Mouse (Mus musculus) lung, embryonic 15.5 days (tissue): ENCODE measurements around the gene Fbxl15. TPM values are rescaled to one million over a fixed set of nuclear protein-coding genes. Genes with fewer than 3 reads are reported as not detected.

Experiments
- ATAC-seq: fragments of 200-750 bp; cut with Nextera tagmentation; 2 replicates; pipeline ENCODE4 v1.8.0; 2017; ENCODE audit warnings: moderate number of reproducible peaks, borderline replicate concordance; ENCODE audit not compliant: low FRiP score, low TSS enrichment; ENCODE audit errors: extremely low read depth
- H3K27ac ChIP-seq: fragments of 300-500 bp; sonication (generic); 2 replicates; pipeline ENCODE4 v1.5.1; 2015; ENCODE audit warnings: moderate library complexity, mild to moderate bottlenecking, inconsistent platforms
- H3K27me3 ChIP-seq: fragments of 300-500 bp; sonication (generic); 2 replicates; pipeline ENCODE4 v1.6.1; 2015; ENCODE audit warnings: inconsistent platforms
- H3K36me3 ChIP-seq: fragments of 300-500 bp; sonication (generic); 2 replicates; pipeline ENCODE4 v1.6.1; 2015; ENCODE audit warnings: inconsistent platforms
- H3K4me1 ChIP-seq: fragments of 300-500 bp; sonication (generic); 2 replicates; pipeline ENCODE4 v1.6.1; 2015; ENCODE audit warnings: inconsistent platforms
- H3K4me2 ChIP-seq: fragments of 300-500 bp; sonication (generic); 2 replicates; pipeline ENCODE4 v1.6.1; 2015; ENCODE audit warnings: inconsistent platforms, mild to moderate bottlenecking, moderate library complexity
- H3K4me3 ChIP-seq: fragments of 300-500 bp; sonication (generic); 2 replicates; pipeline ENCODE4 v1.5.1; 2015; ENCODE audit warnings: mild to moderate bottlenecking, inconsistent platforms
- H3K9ac ChIP-seq: fragments of 300-500 bp; sonication (generic); 2 replicates; pipeline ENCODE4 v1.6.1; 2015; ENCODE audit warnings: inconsistent platforms
- H3K9me3 ChIP-seq: fragments of 300-500 bp; sonication (generic); 2 replicates; pipeline ENCODE4 v1.6.1; 2016; ENCODE audit warnings: inconsistent platforms
- whole genome bisulfite sequencing: fragments of 180-500 bp; shearing (Covaris S2); methylation state at CpG from one replicate; pipeline ENCODE4 v1.1.7; 2015; 5-methylcytosine and 5-hydroxymethylcytosine counted together
- polyA plus RNA-seq: library from polyadenylated mRNA; unstranded; fragments of >200 nt; fragmentation: Nextera tagmentation; extraction: Ambion mirVana; gene quantifications from 2 replicates; pipeline ENCODE4 v1.2.1, GENCODE M21; 2015

The Fbxl15 gene
- polyA plus RNA-seq, 1 experiment from 2014 or later, result 14.2 TPM

DNA sequence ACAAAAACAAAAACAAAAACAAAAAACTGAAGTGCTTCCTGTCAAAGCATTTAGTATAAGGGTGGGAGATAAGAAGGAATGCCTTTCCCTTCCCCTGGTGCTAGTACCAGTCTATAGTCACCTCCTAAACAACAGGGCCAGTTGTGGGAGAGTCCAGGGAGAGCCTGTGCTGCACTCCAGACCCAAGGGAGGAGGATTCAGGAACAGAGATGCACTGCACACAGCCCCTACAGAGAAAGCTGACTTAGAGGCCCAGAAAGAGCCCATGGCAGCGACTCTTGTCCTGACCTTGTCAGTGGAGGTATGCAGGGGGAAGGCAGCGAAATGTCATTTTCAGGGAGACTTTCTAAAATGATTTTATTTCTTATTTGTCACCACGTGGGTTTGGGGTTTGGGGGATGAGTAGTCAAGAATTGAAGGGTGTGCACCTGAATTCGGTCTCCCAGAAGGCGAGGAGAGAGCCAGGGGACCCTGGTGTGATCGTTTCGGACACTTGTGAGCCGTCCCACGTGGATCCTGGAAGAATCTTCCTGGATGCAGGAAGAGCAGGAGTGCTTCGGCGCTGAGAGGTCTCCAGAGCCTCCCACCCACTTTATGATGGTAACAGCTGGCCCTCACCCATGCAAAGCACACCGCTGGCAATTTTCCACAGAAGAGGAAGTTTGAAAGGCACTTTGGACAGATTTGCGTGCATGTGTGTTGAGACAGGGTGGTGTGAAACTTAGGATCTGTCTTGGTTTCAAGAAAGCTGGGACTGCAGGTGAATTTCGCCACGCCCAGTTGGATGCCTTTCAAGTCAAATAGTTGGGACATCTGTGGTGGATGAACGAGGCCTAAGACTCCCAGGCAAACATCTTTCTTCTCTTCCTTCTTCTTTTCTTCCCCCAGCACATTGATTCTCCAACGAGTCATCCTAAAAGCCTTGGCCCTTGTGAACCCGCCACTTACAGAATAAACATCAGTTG, 24.5 kb upstream of the Fbxl15 start:
- 51% methylated on average over 18 of the region's 18 CpGs for WGBS
- ATAC-seq, result no peak
- no peaks in the 10 kb centered on the region for H3K9me3 ChIP-seq
- H3K9ac ChIP-seq, result peak overlapping the region; percentile 56
- H3K27ac ChIP-seq, result peak overlapping the region; percentile 96
- no peaks in the 10 kb centered on the region for H3K36me3 ChIP-seq
- H3K4me3 ChIP-seq, result peak overlapping the region; percentile 70
- H3K27me3 ChIP-seq, result peaks cover 9% of the 10 kb centered on the region; the same call in 1 of the 2 replicates
- peak overlapping the region; percentile 98 for H3K4me2 ChIP-seq
- peaks cover 20% of the 10 kb centered on the region for H3K4me1 ChIP-seq

DNA sequence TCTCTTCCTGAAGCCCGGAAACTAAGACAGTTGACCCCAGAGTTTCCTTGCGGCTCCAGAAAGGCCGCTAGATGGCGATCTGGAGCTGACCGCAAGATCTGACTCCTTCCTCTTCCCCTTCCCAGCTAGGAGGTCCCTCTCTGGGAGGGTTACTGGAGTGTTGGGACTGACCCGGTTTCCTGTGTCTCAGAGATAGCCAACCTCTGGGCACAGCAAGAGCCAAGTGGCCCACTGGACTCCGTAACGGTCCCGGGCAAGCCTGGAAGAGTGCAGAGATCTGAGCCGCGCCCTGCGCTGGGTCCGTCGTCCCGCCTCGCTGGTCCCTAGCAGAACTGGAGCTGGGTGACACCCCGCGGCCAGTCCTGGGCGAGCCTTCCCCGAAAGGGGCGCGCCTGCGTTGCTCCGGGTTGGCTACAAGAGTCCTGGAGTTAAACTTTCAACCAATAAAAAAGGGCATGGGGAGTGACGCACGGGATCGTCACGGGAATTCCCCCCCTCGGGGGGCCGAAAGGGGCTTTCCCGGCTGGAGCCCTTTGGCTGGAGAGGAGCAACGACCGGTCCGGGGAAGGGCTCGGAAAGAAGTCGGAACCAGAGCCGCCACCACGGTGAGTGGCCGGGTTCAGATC, 23.7 kb upstream of the Fbxl15 start, which contains the start of gene Nfkb2:
TSS of gene Nfkb2 (plus strand) at position 105 of the 626 bp plus-strand sequence.
- Histone ChIP-seq H3K4me1 (peaks cover 24% of the 10 kb centered on the region), H3K4me3 (peak within 1 kb of the TSS; percentile 70), H3K27ac (peak within 1 kb of the TSS; percentile 96), H3K4me2 (peak within 1 kb of the TSS; percentile 98), H3K9ac (peak within 1 kb of the TSS; percentile 56), H3K36me3 (no peaks in the 10 kb centered on the region), H3K27me3 (peaks cover 9% of the 10 kb centered on the region; the same call in 1 of the 2 replicates), H3K9me3 (no peaks in the 10 kb centered on the region)
- under 1% methylated on average over 39 of the region's 39 CpGs for WGBS
- peak; percentile 93 for ATAC-seq

GRCm38 (mm10) chr19:46304908-46305333, 23.1 kb upstream of the Fbxl15 start:
- peak; percentile 22 for ATAC-seq

GRCm38 (mm10) chr19:46305432-46306267, 22.3 kb upstream of the Fbxl15 start:
- H3K27ac ChIP-seq, result peak overlapping the region; percentile 96
- under 1% methylated on average over 43 of the region's 43 CpGs for WGBS
- no peaks in the 10 kb centered on the region for H3K9me3 ChIP-seq
- H3K9ac ChIP-seq, result peak overlapping the region; percentile 56
- H3K4me2 ChIP-seq, result peak overlapping the region; percentile 98
- peak; percentile 56 for ATAC-seq
- peaks cover 24% of the 10 kb centered on the region for H3K4me1 ChIP-seq
- H3K36me3 ChIP-seq, result no peaks in the 10 kb centered on the region
- H3K27me3 ChIP-seq, result peaks cover 9% of the 10 kb centered on the region; the same call in 1 of the 2 replicates
- peak overlapping the region; percentile 70 for H3K4me3 ChIP-seq

More at GRCm38 (mm10) chr19:46304908-46305333, 23.1 kb upstream of the Fbxl15 start:
- Histone ChIP-seq H3K36me3 (no peaks in the 10 kb centered on the region), H3K27me3 (peaks cover 9% of the 10 kb centered on the region; the same call in 1 of the 2 replicates), H3K4me1 (peaks cover 24% of the 10 kb centered on the region), H3K27ac (peak overlapping the region; percentile 96), H3K4me2 (peak overlapping the region; percentile 98), H3K4me3 (peak overlapping the region; percentile 70), H3K9me3 (no peaks in the 10 kb centered on the region), H3K9ac (peak overlapping the region; percentile 56)
- 0% methylated on average over 34 of the region's 34 CpGs for WGBS

DNA sequence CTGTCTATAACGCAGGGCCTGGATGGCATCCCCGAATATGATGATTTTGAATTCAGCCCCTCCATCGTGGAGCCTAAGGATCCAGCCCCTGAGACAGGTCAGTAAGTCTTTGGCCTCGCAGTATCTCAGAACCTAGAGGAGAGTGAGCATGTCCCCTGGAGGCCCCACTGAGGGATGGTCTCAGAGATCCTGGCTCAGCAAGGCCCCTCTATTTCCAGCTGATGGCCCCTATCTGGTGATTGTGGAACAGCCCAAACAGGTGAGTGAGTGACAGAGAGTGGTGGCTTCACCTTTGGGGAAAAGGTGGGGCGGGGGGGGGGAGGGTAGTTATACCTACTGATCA, 21.7 kb upstream of the Fbxl15 start:
- ATAC-seq, result no peak
- H3K27me3 ChIP-seq, result peaks cover 9% of the 10 kb centered on the region; the same call in 1 of the 2 replicates
- H3K4me2 ChIP-seq, result peak overlapping the region; percentile 98
- peak overlapping the region; percentile 56 for H3K9ac ChIP-seq
- H3K4me1 ChIP-seq, result peaks cover 24% of the 10 kb centered on the region
- no peak overlapping the region for H3K27ac ChIP-seq
- 55% methylated on average over 5 of the region's 5 CpGs for WGBS
- peak overlapping the region; percentile 70 for H3K4me3 ChIP-seq
- H3K9me3 ChIP-seq, result no peaks in the 10 kb centered on the region
- peaks cover 3% of the 10 kb centered on the region; the same call in 1 of the 2 replicates for H3K36me3 ChIP-seq

DNA sequence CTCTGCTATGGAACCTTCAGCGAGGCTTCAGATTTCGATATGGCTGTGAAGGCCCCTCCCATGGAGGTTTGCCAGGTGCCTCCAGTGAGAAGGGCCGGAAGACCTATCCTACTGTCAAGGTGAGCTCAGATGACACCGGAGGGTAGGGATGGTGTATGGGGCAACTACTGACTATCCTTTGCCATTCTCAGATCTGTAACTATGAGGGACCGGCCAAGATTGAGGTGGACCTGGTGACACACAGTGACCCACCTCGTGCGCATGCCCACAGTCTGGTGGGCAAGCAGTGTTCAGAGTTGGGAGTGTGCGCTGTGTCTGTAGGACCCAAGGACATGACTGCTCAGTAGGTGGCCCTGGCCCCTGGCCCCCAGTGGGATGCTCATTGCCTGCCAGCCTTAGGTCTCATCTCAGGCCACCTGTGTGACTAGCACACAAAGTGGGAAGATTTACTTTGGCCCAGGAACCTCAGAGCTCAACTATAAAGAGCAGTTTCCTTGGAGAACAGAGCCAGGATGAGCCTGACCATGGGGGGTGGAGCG, 21.2 kb upstream of the Fbxl15 start:
- H3K36me3 ChIP-seq, result peaks cover 8% of the 10 kb centered on the region; the same call in 1 of the 2 replicates
- WGBS, result 89% methylated on average over 9 of the region's 9 CpGs
- ATAC-seq, result no peak
- peaks cover 9% of the 10 kb centered on the region; the same call in 1 of the 2 replicates for H3K27me3 ChIP-seq
- H3K4me1 ChIP-seq, result peaks cover 24% of the 10 kb centered on the region
- no peaks in the 10 kb centered on the region for H3K9me3 ChIP-seq
- H3K4me2 ChIP-seq, result no peak overlapping the region; the same call in 1 of the 2 replicates
- no peak overlapping the region for H3K9ac ChIP-seq
- H3K4me3 ChIP-seq, result no peak overlapping the region
- no peak overlapping the region for H3K27ac ChIP-seq

DNA sequence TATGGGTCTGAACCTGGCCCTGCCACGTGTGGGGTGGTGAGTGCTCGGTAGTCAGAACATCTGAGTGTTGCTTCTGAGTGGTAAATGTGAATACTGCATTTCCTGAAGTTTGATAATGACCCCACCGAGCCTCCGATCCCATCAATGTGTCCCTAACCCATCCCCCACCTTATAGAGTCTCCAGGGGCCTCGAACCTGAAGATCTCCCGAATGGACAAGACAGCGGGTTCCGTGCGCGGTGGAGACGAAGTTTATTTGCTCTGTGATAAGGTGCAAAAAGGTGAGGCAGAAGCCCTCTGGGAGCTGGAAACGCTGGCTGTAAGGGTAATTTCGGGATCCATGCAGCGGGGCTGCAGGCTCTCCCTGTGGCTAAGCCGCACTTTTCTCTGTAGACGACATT, 20.2 kb upstream of the Fbxl15 start:
- H3K4me1 ChIP-seq, result peaks cover 24% of the 10 kb centered on the region
- no peak for ATAC-seq
- no peak overlapping the region for H3K4me2 ChIP-seq
- 72% methylated on average over 16 of the region's 16 CpGs for WGBS
- no peak overlapping the region for H3K4me3 ChIP-seq
- peaks cover 12% of the 10 kb centered on the region; the same call in 1 of the 2 replicates for H3K36me3 ChIP-seq
- H3K27ac ChIP-seq, result no peak overlapping the region
- no peak overlapping the region for H3K9ac ChIP-seq
- no peaks in the 10 kb centered on the region for H3K9me3 ChIP-seq
- peaks cover 9% of the 10 kb centered on the region; the same call in 1 of the 2 replicates for H3K27me3 ChIP-seq

GRCm38 (mm10) chr19:46308303-46308702, 19.7 kb upstream of the Fbxl15 start:
- H3K4me2 ChIP-seq, result peak overlapping the region; percentile 89
- no peak for ATAC-seq
- H3K4me3 ChIP-seq, result no peak overlapping the region
- 65% methylated on average over 16 of the region's 16 CpGs for WGBS
- no peaks in the 10 kb centered on the region for H3K9me3 ChIP-seq
- peaks cover 24% of the 10 kb centered on the region for H3K4me1 ChIP-seq
- peaks cover 10% of the 10 kb centered on the region; the same call in 1 of the 2 replicates for H3K27me3 ChIP-seq
- H3K36me3 ChIP-seq, result peaks cover 12% of the 10 kb centered on the region; the same call in 1 of the 2 replicates
- 0 out of 2 replicates have a peak overlapping the region, but pooled peaks have one; percentile 41 for H3K9ac ChIP-seq
- no peak overlapping the region for H3K27ac ChIP-seq

DNA sequence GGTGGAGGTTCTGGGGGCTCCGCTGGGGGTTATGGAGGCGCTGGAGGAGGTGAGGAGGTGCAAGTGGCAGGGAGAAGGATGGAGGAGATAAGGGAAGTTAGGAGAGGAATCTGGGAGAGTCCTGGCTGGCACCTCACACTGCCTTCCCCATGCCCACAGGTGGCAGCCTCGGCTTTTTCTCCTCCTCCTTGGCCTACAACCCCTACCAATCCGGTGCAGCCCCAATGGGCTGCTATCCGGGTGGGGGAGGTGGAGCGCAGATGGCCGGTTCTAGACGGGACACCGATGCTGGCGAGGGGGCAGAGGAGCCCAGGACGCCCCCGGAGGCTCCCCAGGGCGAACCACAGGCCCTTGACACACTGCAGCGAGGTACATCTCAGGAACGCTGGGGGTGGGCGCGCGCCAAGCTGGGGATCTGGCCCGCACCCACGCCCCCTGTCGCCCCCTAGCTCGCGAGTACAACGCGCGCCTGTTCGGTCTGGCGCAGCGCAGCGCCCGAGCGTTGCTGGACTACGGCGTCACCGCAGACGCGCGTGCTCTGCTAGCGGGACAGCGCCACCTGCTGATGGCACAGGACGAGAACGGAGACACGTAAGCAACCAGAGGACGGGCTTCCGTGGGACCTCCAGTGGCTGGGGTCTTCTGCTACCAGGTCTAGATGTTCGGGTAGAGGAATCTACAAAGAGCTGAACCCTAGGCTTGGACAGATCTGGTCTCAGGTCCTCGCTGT, 19.1 kb upstream of the Fbxl15 start:
- Histone ChIP-seq H3K27me3 (peaks cover 16% of the 10 kb centered on the region), H3K4me3 (peak overlapping the region; percentile 40), H3K27ac (no peak overlapping the region), H3K9ac (peak overlapping the region; percentile 41), H3K36me3 (peaks cover 12% of the 10 kb centered on the region; the same call in 1 of the 2 replicates), H3K4me2 (peak overlapping the region; percentile 89), H3K4me1 (peaks cover 19% of the 10 kb centered on the region), H3K9me3 (no peaks in the 10 kb centered on the region)
- no peak; the same call in 1 of the 2 replicates for ATAC-seq
- 1% methylated on average over 47 of the region's 47 CpGs for WGBS

GRCm38 (mm10) chr19:46309651-46310305, 18.2 kb upstream of the Fbxl15 start:
- peaks cover 25% of the 10 kb centered on the region for H3K27me3 ChIP-seq
- ATAC-seq, result no peak
- no peak overlapping the region for H3K27ac ChIP-seq
- 76% methylated on average over 21 of the region's 21 CpGs for WGBS
- H3K9ac ChIP-seq, result no peak overlapping the region
- H3K36me3 ChIP-seq, result peaks cover 12% of the 10 kb centered on the region; the same call in 1 of the 2 replicates
- H3K4me2 ChIP-seq, result no peak overlapping the region
- H3K4me1 ChIP-seq, result peaks cover 22% of the 10 kb centered on the region
- no peak overlapping the region for H3K4me3 ChIP-seq
- H3K9me3 ChIP-seq, result no peaks in the 10 kb centered on the region
